Mouse (Mus musculus) lung, embryonic 15.5 days (tissue): Measurements from ENCODE around the gene Zgrf1. TPM values are rescaled to one million over a fixed set of nuclear protein-coding genes. Genes with fewer than 3 reads are reported as not detected.

ENCODE experiments used
- ATAC-seq: fragments of 200-750 bp; cut with Nextera tagmentation; 2 replicates; pipeline ENCODE4 v1.8.0; 2017; ENCODE audit warnings: moderate number of reproducible peaks, borderline replicate concordance; ENCODE audit not compliant: low FRiP score, low TSS enrichment; ENCODE audit errors: extremely low read depth
- H3K27ac ChIP-seq: fragments of 300-500 bp; sonication (generic); 2 replicates; pipeline ENCODE4 v1.5.1; 2015; ENCODE audit warnings: moderate library complexity, mild to moderate bottlenecking, inconsistent platforms
- H3K27me3 ChIP-seq: fragments of 300-500 bp; sonication (generic); 2 replicates; pipeline ENCODE4 v1.6.1; 2015; ENCODE audit warnings: inconsistent platforms
- H3K36me3 ChIP-seq: fragments of 300-500 bp; sonication (generic); 2 replicates; pipeline ENCODE4 v1.6.1; 2015; ENCODE audit warnings: inconsistent platforms
- H3K4me1 ChIP-seq: fragments of 300-500 bp; sonication (generic); 2 replicates; pipeline ENCODE4 v1.6.1; 2015; ENCODE audit warnings: inconsistent platforms
- H3K4me2 ChIP-seq: fragments of 300-500 bp; sonication (generic); 2 replicates; pipeline ENCODE4 v1.6.1; 2015; ENCODE audit warnings: inconsistent platforms, mild to moderate bottlenecking, moderate library complexity
- H3K4me3 ChIP-seq: fragments of 300-500 bp; sonication (generic); 2 replicates; pipeline ENCODE4 v1.5.1; 2015; ENCODE audit warnings: mild to moderate bottlenecking, inconsistent platforms
- H3K9ac ChIP-seq: fragments of 300-500 bp; sonication (generic); 2 replicates; pipeline ENCODE4 v1.6.1; 2015; ENCODE audit warnings: inconsistent platforms
- H3K9me3 ChIP-seq: fragments of 300-500 bp; sonication (generic); 2 replicates; pipeline ENCODE4 v1.6.1; 2016; ENCODE audit warnings: inconsistent platforms
- WGBS: fragments of 180-500 bp; shearing (Covaris S2); methylation state at CpG from one replicate; pipeline ENCODE4 v1.1.7; 2015; 5-methylcytosine and 5-hydroxymethylcytosine counted together
- polyA plus RNA-seq: library from polyadenylated mRNA; unstranded; fragments of >200 nt; fragmentation: Nextera tagmentation; extraction: Ambion mirVana; gene quantifications from 2 replicates; pipeline ENCODE4 v1.2.1, GENCODE M21; 2015

Gene Zgrf1
- polyA plus RNA-seq, 1 experiment from 2014 or later: 9.5 TPM

DNA sequence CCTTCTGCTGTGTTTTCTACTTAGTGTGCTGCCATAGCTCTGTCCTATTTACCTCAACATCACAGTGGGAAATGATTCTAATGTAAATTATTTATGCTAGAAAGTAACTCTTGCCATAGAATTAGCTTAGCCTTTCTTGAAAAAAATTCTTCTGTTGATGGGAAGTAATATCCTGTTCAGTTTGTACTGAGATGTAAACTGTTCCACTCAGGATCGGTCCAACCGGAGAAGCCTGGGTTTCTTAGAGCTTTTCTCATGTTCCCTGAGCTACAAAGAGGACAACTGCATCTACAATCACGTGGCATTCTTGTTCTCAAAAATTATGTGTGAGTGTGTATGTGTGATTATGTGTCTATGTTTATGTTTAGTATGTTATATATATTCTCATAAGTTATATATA is 24.1 kb upstream of the Zgrf1 start:
- no peaks in the 10 kb centered on the region for H3K27me3 ChIP-seq
- ATAC-seq: peak; percentile 58; the same call in 1 of the 2 replicates
- H3K4me3 ChIP-seq: no peak overlapping the region
- WGBS: 47% methylated on average over 3 of the region's 3 CpGs
- H3K27ac ChIP-seq: no peak overlapping the region
- no peak overlapping the region for H3K4me2 ChIP-seq
- H3K9ac ChIP-seq: no peak overlapping the region
- no peaks in the 10 kb centered on the region for H3K36me3 ChIP-seq
- H3K4me1 ChIP-seq: no peaks in the 10 kb centered on the region
- no peaks in the 10 kb centered on the region for H3K9me3 ChIP-seq

DNA sequence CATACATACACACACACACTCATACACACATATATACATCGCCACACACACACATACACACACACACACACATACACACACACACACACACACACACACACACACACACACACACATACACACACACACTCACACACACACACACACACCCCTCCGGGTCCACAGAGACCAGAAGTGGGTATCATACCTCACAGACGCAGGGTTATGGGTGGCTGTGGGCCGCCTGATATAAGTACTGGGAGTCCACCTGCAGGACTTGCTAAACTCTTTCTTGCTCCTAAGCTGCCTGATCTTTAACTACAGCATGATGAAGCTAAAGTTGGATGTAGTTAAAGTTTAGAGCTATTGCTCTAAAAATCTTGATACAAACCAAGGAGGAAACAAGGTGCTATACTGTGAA is 23.5 kb upstream of the Zgrf1 start:
- no peak for ATAC-seq
- no peaks in the 10 kb centered on the region for H3K27me3 ChIP-seq
- no peaks in the 10 kb centered on the region for H3K4me1 ChIP-seq
- H3K4me2 ChIP-seq: no peak overlapping the region
- no peak overlapping the region for H3K9ac ChIP-seq
- H3K27ac ChIP-seq: no peak overlapping the region
- H3K4me3 ChIP-seq: no peak overlapping the region
- no peaks in the 10 kb centered on the region for H3K9me3 ChIP-seq
- H3K36me3 ChIP-seq: no peaks in the 10 kb centered on the region
- 68% methylated on average over 4 of the region's 4 CpGs for WGBS

DNA sequence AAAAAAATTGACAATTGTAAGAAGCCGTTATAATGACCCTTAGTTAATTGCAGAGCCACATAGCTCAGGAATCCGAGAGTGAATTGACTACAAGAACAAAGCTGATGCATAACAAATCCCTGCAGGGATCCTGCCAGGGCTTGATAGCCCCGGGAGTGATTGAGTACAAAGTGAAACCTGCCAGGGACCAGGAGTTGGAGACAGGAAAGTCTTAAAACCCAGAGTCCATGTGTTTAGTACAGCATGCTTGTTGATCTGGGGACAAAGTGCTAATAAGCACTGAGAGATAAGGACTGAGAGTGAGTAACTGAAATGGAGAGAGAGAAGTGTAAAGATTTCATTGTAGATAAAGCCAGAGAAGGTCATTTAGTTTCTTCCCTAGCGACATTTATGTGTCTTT is 23.0 kb upstream of the Zgrf1 start:
- Histone ChIP-seq H3K27me3 (no peaks in the 10 kb centered on the region), H3K4me2 (no peak overlapping the region), H3K9ac (no peak overlapping the region), H3K9me3 (no peaks in the 10 kb centered on the region), H3K27ac (no peak overlapping the region), H3K4me3 (no peak overlapping the region), H3K4me1 (no peaks in the 10 kb centered on the region), H3K36me3 (no peaks in the 10 kb centered on the region)
- 15% methylated on average over 4 of the region's 4 CpGs for WGBS
- ATAC-seq: no peak

DNA sequence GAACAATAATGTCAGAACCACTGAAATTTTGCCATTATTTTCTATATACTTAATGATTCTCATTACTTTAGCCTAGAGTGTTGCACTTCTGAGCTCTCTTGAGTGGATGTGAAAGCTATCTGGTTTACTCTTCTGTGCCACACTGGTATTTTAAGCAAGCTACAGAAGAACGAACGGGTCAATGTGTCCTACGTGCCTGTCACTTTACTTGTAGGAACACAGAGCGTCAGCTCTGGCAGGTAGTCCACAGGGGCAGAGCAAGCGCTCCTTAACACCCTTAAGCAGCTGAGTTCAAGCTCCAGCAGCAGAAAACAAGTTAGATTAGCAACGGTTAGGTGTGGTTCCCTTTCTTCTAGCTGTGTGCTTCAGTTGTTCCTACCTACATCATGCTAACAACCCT is 14.1 kb upstream of the Zgrf1 start:
- H3K36me3 ChIP-seq: peaks cover 41% of the 10 kb centered on the region
- no peaks in the 10 kb centered on the region for H3K9me3 ChIP-seq
- H3K9ac ChIP-seq: no peak overlapping the region
- H3K27me3 ChIP-seq: no peaks in the 10 kb centered on the region
- no peak for ATAC-seq
- no peak overlapping the region for H3K4me2 ChIP-seq
- 60% methylated on average over 6 of the region's 6 CpGs for WGBS
- H3K4me1 ChIP-seq: no peaks in the 10 kb centered on the region
- H3K4me3 ChIP-seq: no peak overlapping the region
- no peak overlapping the region for H3K27ac ChIP-seq

DNA sequence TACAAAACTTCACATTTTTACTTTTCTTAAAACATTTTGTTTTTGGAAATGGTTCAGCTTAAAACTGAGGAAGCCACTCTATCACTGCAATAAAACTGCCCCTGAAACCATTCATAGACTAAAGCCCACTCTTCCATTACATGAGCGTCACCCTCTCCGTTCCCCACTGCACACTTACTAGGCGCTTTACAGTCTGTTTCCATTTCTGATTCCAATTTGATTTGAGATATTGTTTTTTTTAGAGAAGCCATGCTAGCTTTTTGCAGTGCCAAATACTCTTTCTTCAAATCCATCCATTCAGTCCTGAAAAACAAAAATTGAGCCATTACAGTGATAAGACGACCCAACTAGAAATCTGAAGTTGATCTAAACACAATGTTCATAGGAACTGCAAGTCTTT is 9.3 kb upstream of the Zgrf1 start:
- Histone ChIP-seq H3K36me3 (peaks cover 51% of the 10 kb centered on the region), H3K4me3 (no peak overlapping the region), H3K27me3 (no peaks in the 10 kb centered on the region), H3K4me2 (no peak overlapping the region), H3K4me1 (no peaks in the 10 kb centered on the region), H3K9me3 (no peaks in the 10 kb centered on the region), H3K27ac (no peak overlapping the region), H3K9ac (no peak overlapping the region)
- no peak for ATAC-seq
- WGBS: 80% methylated on average over 4 of the region's 4 CpGs

DNA sequence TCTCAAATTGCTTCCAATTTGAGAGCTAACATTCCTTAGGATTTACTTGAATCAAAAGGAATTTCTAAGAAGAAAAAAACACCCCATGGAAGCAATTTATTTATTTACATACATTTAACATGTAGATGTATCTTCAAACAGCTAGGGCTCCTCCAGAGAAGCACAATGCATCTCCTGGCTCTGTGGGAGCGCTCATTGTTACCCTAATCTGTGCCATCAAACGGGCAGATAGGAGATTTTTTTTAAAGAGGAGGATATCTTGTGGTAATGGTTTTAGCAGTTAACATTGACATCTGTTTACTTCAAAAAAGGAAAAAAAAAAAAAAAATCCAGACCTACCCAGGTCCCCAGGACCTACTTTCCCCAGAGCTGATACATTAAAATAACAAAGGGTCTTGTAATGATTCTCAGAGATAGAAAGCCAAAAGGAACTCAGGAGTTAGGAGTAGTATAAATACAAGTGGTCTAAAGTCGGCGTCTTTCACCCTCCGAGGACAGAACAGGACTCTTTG is 8.6 kb upstream of the Zgrf1 start:
- no peak overlapping the region for H3K9ac ChIP-seq
- no peak overlapping the region for H3K4me3 ChIP-seq
- H3K27ac ChIP-seq: no peak overlapping the region
- no peaks in the 10 kb centered on the region for H3K27me3 ChIP-seq
- ATAC-seq: no peak
- H3K9me3 ChIP-seq: no peaks in the 10 kb centered on the region
- H3K4me2 ChIP-seq: no peak overlapping the region
- H3K36me3 ChIP-seq: peaks cover 48% of the 10 kb centered on the region
- no peaks in the 10 kb centered on the region for H3K4me1 ChIP-seq
- WGBS: 35% methylated on average over 5 of the region's 5 CpGs

DNA sequence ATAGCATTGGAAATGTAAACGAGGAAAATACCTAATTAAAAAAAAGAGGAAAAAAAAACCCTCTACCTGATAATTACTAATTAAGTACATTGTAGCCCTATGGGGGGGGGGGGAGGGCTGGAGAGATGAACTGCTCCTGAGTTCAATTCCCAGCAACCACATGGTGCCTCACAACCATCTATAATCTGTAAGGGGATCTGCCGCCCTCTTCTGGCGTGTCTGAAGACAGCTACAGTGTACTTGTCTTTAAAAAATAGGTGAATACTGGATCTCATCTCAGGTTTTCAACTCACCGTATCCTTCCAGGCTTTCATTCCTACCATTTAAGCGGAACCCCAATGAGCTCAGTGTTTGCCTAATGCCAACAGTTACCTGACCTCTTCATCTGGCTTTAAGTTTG is 5.4 kb upstream of the Zgrf1 start:
- no peak overlapping the region for H3K27ac ChIP-seq
- H3K9ac ChIP-seq: no peak overlapping the region
- H3K9me3 ChIP-seq: no peaks in the 10 kb centered on the region
- H3K27me3 ChIP-seq: no peaks in the 10 kb centered on the region
- H3K4me1 ChIP-seq: 0 out of 2 replicates have a peak, but pooled peaks cover 2% of the 10 kb centered on the region
- H3K4me2 ChIP-seq: no peak overlapping the region
- ATAC-seq: no peak
- no peak overlapping the region for H3K4me3 ChIP-seq
- peaks cover 30% of the 10 kb centered on the region for H3K36me3 ChIP-seq
- 45% methylated on average over 5 of the region's 5 CpGs for WGBS

DNA sequence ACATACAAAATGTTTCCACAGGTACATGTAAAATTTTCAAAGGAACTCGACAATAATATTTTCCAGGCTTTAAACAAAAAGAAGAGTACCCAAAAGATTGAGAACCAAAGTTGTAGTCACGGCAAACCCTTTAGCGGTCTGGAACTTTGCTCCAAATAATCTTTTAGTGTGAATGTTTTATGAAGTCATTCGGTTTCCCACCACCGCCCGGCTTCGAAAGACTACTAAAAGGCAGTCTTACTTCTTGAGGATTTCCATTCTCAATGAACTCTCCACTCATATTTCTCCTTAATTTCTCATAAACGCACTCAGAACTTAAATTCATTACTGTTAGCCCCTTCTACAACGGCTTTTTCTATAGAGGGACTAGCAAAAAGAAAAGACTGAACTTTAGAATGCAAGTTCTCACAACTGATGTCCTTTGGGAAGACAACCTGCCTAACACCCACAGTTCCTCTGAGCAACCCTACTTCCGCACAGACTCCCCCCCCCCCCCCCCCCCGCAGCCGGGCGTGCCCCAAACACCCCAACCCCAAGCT is 786 bp upstream of the Zgrf1 start:
- peaks cover 13% of the 10 kb centered on the region for H3K36me3 ChIP-seq
- H3K4me2 ChIP-seq: peak overlapping the region; percentile 57
- H3K27me3 ChIP-seq: no peaks in the 10 kb centered on the region
- H3K27ac ChIP-seq: peak overlapping the region; percentile 95
- H3K4me3 ChIP-seq: peak overlapping the region; percentile 71
- WGBS: 4% methylated on average over 12 of the region's 13 CpGs
- peaks cover 8% of the 10 kb centered on the region; the same call in 1 of the 2 replicates for H3K4me1 ChIP-seq
- ATAC-seq: no peak
- peak overlapping the region; percentile 47 for H3K9ac ChIP-seq
- no peaks in the 10 kb centered on the region for H3K9me3 ChIP-seq

DNA sequence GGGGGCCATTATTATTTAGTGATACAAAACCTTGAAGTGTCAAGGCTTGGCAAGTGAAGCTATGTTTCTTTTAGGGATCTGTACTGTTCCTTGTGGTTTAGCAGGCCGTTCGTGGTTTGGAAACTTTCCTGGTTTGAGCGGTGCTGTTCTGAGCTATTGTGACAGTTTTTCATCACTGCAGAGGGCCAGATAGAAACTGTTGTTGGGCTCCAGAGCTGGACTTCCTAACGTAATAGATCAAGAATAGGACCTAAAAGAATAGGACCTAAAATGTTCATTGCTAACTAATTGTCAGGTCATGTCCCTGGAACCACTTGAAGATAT is 393 bp downstream of the Zgrf1 start:
- Histone ChIP-seq H3K4me3 (peak overlapping the region; percentile 71), H3K27ac (no peak overlapping the region), H3K27me3 (no peaks in the 10 kb centered on the region), H3K9ac (peak overlapping the region; percentile 55), H3K4me1 (peaks cover 8% of the 10 kb centered on the region; the same call in 1 of the 2 replicates), H3K4me2 (peak overlapping the region; percentile 59), H3K9me3 (no peaks in the 10 kb centered on the region), H3K36me3 (peaks cover 18% of the 10 kb centered on the region)
- WGBS: 1% methylated on average over 4 of the region's 4 CpGs
- ATAC-seq: no peak

DNA sequence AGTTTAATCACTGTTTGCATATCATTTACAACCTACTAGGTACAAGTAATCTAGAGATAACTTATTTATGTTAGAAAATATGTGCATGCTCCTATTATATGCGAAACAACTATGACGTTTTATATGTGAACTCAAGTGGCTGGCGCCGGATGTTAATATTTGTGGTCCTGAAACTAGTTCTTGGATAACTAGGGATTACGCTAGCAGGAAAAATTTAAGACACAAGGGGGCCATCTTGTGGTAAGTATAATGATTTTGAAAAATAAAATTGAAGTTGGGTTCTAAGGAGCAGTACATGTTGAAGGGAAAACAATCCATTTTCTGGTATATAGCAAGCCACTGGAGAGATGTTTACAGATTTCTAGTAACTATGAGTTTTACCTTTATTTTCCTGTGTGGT is 1.4 kb downstream of the Zgrf1 start:
- Histone ChIP-seq H3K27me3 (no peaks in the 10 kb centered on the region), H3K9me3 (no peaks in the 10 kb centered on the region), H3K9ac (no peak overlapping the region), H3K4me3 (peak overlapping the region; percentile 71), H3K27ac (no peak overlapping the region), H3K36me3 (peaks cover 23% of the 10 kb centered on the region), H3K4me2 (peak overlapping the region; percentile 59), H3K4me1 (peaks cover 8% of the 10 kb centered on the region; the same call in 1 of the 2 replicates)
- no peak for ATAC-seq
- WGBS: 25% methylated on average over 5 of the region's 5 CpGs

DNA sequence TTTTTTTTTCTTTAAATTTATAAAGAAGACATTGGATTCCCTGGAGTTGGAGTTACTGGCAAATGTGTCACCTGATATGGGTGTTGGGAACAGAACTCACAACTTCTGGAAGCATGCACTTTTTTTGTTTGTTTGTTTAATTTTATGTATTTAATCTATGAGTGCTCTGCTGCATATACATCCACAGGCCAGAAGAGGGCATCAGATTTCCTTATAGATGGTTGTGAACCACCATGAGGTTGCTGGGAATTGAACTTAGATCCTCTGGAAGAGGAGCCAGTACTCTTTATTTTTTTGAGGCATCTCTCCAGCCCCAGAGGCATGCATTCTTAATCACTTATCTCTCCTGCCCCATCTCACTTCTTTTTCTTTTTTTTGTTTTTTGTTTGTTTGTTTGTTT is 4.9 kb downstream of the Zgrf1 start:
- Histone ChIP-seq H3K9me3 (no peaks in the 10 kb centered on the region), H3K4me3 (no peak overlapping the region), H3K27me3 (no peaks in the 10 kb centered on the region), H3K27ac (no peak overlapping the region), H3K9ac (no peak overlapping the region), H3K4me1 (peaks cover 5% of the 10 kb centered on the region; the same call in 1 of the 2 replicates), H3K4me2 (no peak overlapping the region), H3K36me3 (peaks cover 49% of the 10 kb centered on the region)
- no peak for ATAC-seq

DNA sequence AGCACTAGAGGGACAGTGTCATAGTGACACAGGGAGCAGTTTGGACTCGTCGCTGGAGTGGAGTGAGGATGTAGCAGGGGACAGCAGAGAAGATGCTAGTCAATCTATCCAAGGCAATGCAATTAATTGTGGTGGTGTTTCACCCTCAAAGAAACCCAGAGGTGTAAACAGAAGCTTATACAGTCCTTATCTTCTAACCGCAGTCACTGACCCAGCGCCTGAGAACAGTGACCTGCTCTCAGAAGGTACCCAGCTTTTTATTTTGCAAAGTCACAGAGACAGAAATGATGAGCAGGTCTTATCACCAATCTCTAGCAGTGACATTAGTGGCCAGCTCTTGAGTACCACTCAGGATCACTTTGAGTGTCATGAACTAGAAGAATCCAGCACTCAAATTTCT is 9.7 kb downstream of the Zgrf1 start:
- ATAC-seq: no peak
- Histone ChIP-seq H3K27me3 (no peaks in the 10 kb centered on the region), H3K4me2 (no peak overlapping the region), H3K9ac (no peak overlapping the region), H3K4me1 (no peaks in the 10 kb centered on the region), H3K9me3 (no peaks in the 10 kb centered on the region), H3K27ac (no peak overlapping the region), H3K4me3 (no peak overlapping the region), H3K36me3 (peaks cover 53% of the 10 kb centered on the region)
- WGBS: 85% methylated on average over 4 of the region's 4 CpGs

DNA sequence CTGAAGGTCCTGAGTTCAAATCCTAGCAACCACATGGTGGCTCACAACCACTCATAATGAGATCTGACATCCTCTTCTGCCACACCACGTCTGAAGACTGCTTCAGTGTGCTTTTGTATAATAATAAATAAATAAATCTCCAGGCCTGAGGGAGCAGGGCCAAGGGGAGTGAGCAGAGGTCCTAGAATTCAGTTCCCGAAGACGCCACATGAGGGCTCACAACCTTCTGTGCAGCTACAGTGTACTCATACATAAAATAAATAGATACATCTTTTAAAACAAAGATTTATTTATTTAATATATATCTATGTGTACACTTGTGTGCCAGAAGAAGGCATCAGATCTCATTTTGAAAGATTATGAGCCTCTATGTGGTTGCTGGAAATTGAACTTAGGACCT is 11.8 kb downstream of the Zgrf1 start:
- no peak overlapping the region for H3K4me3 ChIP-seq
- H3K27me3 ChIP-seq: no peaks in the 10 kb centered on the region
- no peaks in the 10 kb centered on the region for H3K4me1 ChIP-seq
- H3K9me3 ChIP-seq: no peaks in the 10 kb centered on the region
- H3K36me3 ChIP-seq: peaks cover 52% of the 10 kb centered on the region
- H3K9ac ChIP-seq: no peak overlapping the region
- no peak for ATAC-seq
- no peak overlapping the region for H3K27ac ChIP-seq
- no peak overlapping the region for H3K4me2 ChIP-seq
- WGBS: 67% methylated on average over 3 of the region's 3 CpGs
